Mouse (Mus musculus) hindbrain, embryonic 14.5 days (tissue): ENCODE measurements around the gene Eif2b5. TPM values are rescaled to one million over a fixed set of nuclear protein-coding genes. Genes with fewer than 3 reads are reported as not detected.

Experiments
- ATAC-seq: fragments of 200-750 bp; cut with Nextera tagmentation; 2 replicates; pipeline ENCODE4 v1.8.0; 2017; ENCODE audit warnings: moderate number of reproducible peaks, mild to moderate bottlenecking, moderate TSS enrichment, moderate library complexity; ENCODE audit not compliant: low FRiP score
- DNase-seq: peaks from one replicate; pipeline ENCODE4 v3.0.0-alpha.2; 2015; ENCODE audit warnings: low spot score
- H3K27ac ChIP-seq: fragments of 300-500 bp; sonication (generic); 2 replicates; pipeline ENCODE4 v1.5.1; 2014; ENCODE audit warnings: mild to moderate bottlenecking, moderate library complexity
- H3K27me3 ChIP-seq: fragments of 300-500 bp; sonication (generic); 2 replicates; pipeline ENCODE4 v1.6.1; 2014; ENCODE audit warnings: mild to moderate bottlenecking, low read length, mixed read lengths; ENCODE audit not compliant: control insufficient read depth, insufficient read depth
- H3K36me3 ChIP-seq: fragments of 300-500 bp; sonication (generic); replicated peaks from 2 replicates; pipeline ENCODE4 v1.6.1; 2014; ENCODE audit not compliant: control insufficient read depth, insufficient read depth
- H3K4me1 ChIP-seq: fragments of 300-500 bp; sonication (generic); replicated peaks from 2 replicates; pipeline ENCODE4 v1.6.1; 2014; ENCODE audit warnings: antibody characterized with exemption, low read length, mixed read lengths; ENCODE audit not compliant: control insufficient read depth, insufficient read depth
- H3K4me2 ChIP-seq: fragments of 300-500 bp; sonication (generic); replicated peaks from 2 replicates; pipeline ENCODE4 v1.6.1; 2014; ENCODE audit warnings: mild to moderate bottlenecking, moderate library complexity
- H3K4me3 ChIP-seq: fragments of 300-500 bp; sonication (generic); replicated peaks from 2 replicates; pipeline ENCODE4 v1.5.1; 2014; ENCODE audit warnings: mild to moderate bottlenecking, low read length
- H3K9ac ChIP-seq: fragments of 300-500 bp; sonication (generic); 2 replicates; pipeline ENCODE4 v1.6.1; 2014
- H3K9me3 ChIP-seq: fragments of 300-500 bp; sonication (generic); 2 replicates; pipeline ENCODE4 v1.6.1; 2016; ENCODE audit warnings: low read length; ENCODE audit not compliant: control insufficient read depth
- WGBS: fragments of 180-500 bp; shearing (Covaris S2); extraction: QIAGEN DNeasy Blood & Tissue Kit; methylation state at CpG from one replicate; pipeline ENCODE4 v1.1.7; 2014; 5-methylcytosine and 5-hydroxymethylcytosine counted together
- polyA plus RNA-seq: library from polyadenylated mRNA; unstranded; fragments of >200 nt; fragmentation: Nextera tagmentation; extraction: Ambion mirVana; gene quantifications from 2 replicates; pipeline ENCODE4 v1.2.1, GENCODE M21; 2014

The Eif2b5 gene
- polyA plus RNA-seq, 1 experiment from 2014 or later = 88.0 TPM

GRCm38 (mm10) chr16:20528779-20529178 lies 30.2 kb downstream of the Eif2b5 start:
- H3K27ac ChIP-seq = no peak overlapping the region
- no peaks in the 10 kb centered on the region for H3K4me1 ChIP-seq
- H3K9ac ChIP-seq = no peak overlapping the region
- no peak overlapping the region for H3K4me2 ChIP-seq
- DNase-seq (no peak), ATAC-seq (no peak)
- H3K9me3 ChIP-seq = no peaks in the 10 kb centered on the region
- H3K27me3 ChIP-seq = no peaks in the 10 kb centered on the region
- H3K36me3 ChIP-seq = peaks cover 99% of the 10 kb centered on the region
- WGBS = 94% methylated on average over 5 of the region's 5 CpGs
- H3K4me3 ChIP-seq = no peak overlapping the region

GRCm38 (mm10) chr16:20529375-20529774 lies 30.8 kb downstream of the Eif2b5 start:
- 50% methylated on average over 1 of the region's 1 CpGs for WGBS
- no peak for ATAC-seq
- H3K27ac ChIP-seq = no peak overlapping the region

DNA sequence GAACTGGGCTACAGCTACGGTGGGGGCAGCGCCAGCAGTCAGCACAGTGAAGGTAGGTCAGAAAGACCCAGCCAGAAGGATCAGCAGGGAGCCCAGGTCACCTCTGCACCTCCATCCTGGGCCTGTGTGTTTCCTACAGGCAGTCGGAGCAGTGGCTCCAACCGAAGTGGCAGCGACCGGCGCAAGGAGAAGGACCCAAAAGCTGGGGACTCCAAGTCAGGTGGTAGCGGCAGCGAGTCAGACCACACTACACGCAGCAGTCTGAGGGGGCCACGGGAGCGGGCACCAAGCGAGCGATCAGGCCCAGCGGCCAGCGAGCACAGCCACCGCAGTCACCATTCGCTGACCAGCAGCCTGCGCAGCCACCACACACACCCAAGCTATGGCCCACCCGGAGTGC lies 32.3 kb downstream of the Eif2b5 start:
- 98% methylated on average over 20 of the region's 20 CpGs for WGBS

More at GRCm38 (mm10) chr16:20529375-20529774, 30.8 kb downstream of the Eif2b5 start:
- no peaks in the 10 kb centered on the region for H3K9me3 ChIP-seq
- peaks cover 93% of the 10 kb centered on the region for H3K36me3 ChIP-seq
- H3K4me3 ChIP-seq = no peak overlapping the region
- no peak overlapping the region for H3K9ac ChIP-seq
- no peaks in the 10 kb centered on the region for H3K4me1 ChIP-seq
- H3K27me3 ChIP-seq = no peaks in the 10 kb centered on the region
- H3K4me2 ChIP-seq = no peak overlapping the region
- no peak for DNase-seq

DNA sequence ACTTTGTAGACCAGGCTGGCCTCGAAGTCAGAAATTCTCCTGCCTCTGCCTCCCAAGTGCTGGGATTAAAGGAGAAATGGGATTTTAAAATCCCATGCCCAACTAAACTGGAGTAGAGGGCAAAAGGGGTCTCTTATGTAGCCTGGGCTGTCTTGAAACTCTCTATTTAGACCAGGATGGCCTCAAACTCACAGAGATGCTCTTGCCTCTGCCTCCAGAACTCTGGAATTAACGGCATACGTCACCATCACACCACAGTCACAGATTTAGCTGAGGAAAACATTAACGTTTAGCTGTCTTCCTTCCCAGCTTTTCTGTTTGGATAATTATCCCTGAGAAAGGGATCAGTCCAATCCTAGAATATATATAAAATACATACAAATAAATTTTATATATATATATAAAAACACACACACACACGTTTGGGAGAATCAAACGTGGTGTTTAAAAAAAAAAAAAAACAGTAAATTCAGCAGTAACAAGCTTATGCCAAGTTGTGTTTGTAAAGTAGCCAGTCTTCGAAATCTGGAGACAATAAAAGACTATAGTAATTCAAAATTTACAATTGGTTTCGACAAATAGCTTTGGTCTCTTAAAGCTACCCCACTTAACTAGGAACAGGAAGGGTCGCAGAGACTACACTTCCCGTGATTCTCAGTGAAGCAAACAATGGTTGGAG lies 36.1 kb downstream of the Eif2b5 start:
- Histone ChIP-seq H3K27ac (no peak overlapping the region), H3K4me2 (0 out of 2 replicates have a peak overlapping the region, but pooled peaks have one; percentile 16), H3K36me3 (peaks cover 61% of the 10 kb centered on the region), H3K4me1 (peaks cover 27% of the 10 kb centered on the region), H3K4me3 (no peak overlapping the region; the same call in 1 of the 2 replicates), H3K27me3 (no peaks in the 10 kb centered on the region), H3K9me3 (no peaks in the 10 kb centered on the region), H3K9ac (no peak overlapping the region)
- DNase-seq (no peak), ATAC-seq (no peak)
- 51% methylated on average over 10 of the region's 10 CpGs for WGBS

More for the DNA sequence above, 32.3 kb downstream of the Eif2b5 start:
- Histone ChIP-seq H3K4me3 (no peak overlapping the region), H3K27ac (no peak overlapping the region), H3K4me1 (no peaks in the 10 kb centered on the region), H3K9ac (no peak overlapping the region), H3K27me3 (no peaks in the 10 kb centered on the region), H3K36me3 (peaks cover 77% of the 10 kb centered on the region), H3K4me2 (no peak overlapping the region), H3K9me3 (no peaks in the 10 kb centered on the region)
- ATAC-seq = no peak
- DNase-seq = no peak

DNA sequence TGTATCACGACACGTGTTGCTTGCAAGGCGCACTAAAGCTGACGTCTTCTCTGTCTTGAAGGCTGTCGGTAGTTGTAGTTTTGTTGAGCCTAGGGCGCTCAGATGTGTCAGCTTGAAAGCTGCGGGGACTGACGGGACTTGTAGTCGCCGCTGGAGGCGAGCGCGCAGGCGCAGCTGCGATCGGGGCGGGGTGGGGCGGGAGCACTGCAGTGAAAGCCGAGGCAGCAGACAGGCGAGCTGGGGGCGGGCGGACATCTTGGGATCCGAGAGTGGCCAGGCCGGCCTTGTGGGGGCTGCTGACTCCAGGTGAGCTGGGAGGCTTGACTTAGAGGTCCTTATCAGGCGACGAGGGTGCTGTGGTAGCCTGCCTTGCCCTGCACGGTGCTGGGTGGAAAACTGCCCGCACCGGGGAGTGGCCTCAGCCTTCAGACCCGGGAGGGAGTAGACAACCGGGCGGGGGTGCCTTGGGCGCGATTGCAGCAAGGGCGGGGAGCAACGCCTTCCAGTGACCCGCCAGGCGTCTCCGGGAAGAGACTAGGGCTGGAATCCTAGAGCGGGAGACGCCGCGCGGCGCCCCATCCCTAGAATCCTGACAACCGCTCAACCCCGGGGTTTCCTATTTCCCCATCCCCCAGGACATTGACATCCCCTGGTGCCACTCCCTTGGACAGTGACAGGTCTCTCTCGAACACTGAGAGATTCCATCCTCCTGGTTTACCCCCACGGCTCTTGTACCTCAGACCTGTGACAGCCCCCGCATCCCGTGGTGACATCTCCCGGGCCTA lies 36.9 kb downstream of the Eif2b5 start, which contains the start of gene Ap2m1:
TSS of gene Ap2m1 (plus strand) at position 183 of the 785 bp plus-strand sequence.
- H3K4me2 ChIP-seq = peak within 1 kb of the TSS; percentile 88
- peak within 1 kb of the TSS; percentile 96 for H3K9ac ChIP-seq
- H3K27ac ChIP-seq = peak within 1 kb of the TSS; percentile 87
- no peaks in the 10 kb centered on the region for H3K27me3 ChIP-seq
- H3K4me1 ChIP-seq = peaks cover 27% of the 10 kb centered on the region
- peaks cover 61% of the 10 kb centered on the region for H3K36me3 ChIP-seq
- 0% methylated on average over 48 of the region's 52 CpGs for WGBS
- H3K4me3 ChIP-seq = peak within 1 kb of the TSS; percentile 88
- H3K9me3 ChIP-seq = no peaks in the 10 kb centered on the region
- ATAC-seq (peak; percentile 96), DNase-seq (peak; percentile 97)

- no peaks in the 10 kb centered on the region for H3K9me3 ChIP-seq
- peak overlapping the region; percentile 87 for H3K27ac ChIP-seq
- H3K4me2 ChIP-seq = peak overlapping the region; percentile 88
- peak overlapping the region; percentile 96 for H3K9ac ChIP-seq
- peaks cover 61% of the 10 kb centered on the region for H3K36me3 ChIP-seq
- no peak for DNase-seq
- ATAC-seq = no peak
- H3K4me3 ChIP-seq = peak overlapping the region; percentile 88
- 36% methylated on average over 9 of the region's 9 CpGs for WGBS
- no peaks in the 10 kb centered on the region for H3K27me3 ChIP-seq
- peaks cover 27% of the 10 kb centered on the region for H3K4me1 ChIP-seq
Measured at GRCm38 (mm10) chr16:20536081-20536665, 37.6 kb downstream of the Eif2b5 start.

DNA sequence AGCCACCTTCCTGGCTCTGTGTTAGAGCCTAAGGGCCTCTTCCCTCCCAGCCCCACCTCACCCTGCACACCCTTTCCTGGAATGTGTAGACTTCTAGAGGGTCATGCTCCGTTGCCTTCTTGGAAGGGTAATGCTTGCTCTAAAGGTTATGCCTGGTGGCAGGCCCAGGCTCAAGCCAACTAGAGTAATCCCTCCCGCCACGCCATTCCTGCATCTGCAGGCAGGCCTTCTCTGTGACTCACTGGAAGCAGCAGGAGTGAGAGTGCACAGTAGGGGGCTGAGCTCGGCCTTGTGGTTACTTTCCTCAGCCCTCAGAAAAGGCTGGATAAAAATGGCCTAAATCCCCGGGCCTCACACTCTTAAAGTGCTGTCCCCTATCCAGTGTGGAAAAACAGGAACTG lies 38.5 kb downstream of the Eif2b5 start:
- peak overlapping the region; percentile 96 for H3K9ac ChIP-seq
- no peaks in the 10 kb centered on the region for H3K9me3 ChIP-seq
- no peak for ATAC-seq
- H3K4me3 ChIP-seq = peak overlapping the region; percentile 88
- H3K27me3 ChIP-seq = no peaks in the 10 kb centered on the region
- peaks cover 27% of the 10 kb centered on the region for H3K4me1 ChIP-seq
- H3K36me3 ChIP-seq = peaks cover 61% of the 10 kb centered on the region
- peak overlapping the region; percentile 88 for H3K4me2 ChIP-seq
- DNase-seq = no peak
- 27% methylated on average over 5 of the region's 5 CpGs for WGBS
- no peak overlapping the region; the same call in 1 of the 2 replicates for H3K27ac ChIP-seq

GRCm38 (mm10) chr16:20537601-20538320 lies 39.1 kb downstream of the Eif2b5 start:
- ATAC-seq (no peak), DNase-seq (no peak)
- Histone ChIP-seq H3K36me3 (peaks cover 62% of the 10 kb centered on the region), H3K9me3 (no peaks in the 10 kb centered on the region), H3K27me3 (no peaks in the 10 kb centered on the region), H3K27ac (no peak overlapping the region), H3K4me3 (peak overlapping the region; percentile 88), H3K9ac (peak overlapping the region; percentile 96), H3K4me2 (peak overlapping the region; percentile 88), H3K4me1 (peaks cover 27% of the 10 kb centered on the region)
- WGBS = 33% methylated on average over 6 of the region's 6 CpGs
